Mouse (Mus musculus) heart, embryonic 14.5 days (tissue): ENCODE results near the gene Ttc7b. TPM values are rescaled to one million over a fixed set of nuclear protein-coding genes. Genes with fewer than 3 reads are reported as not detected.

Experiments used
- ATAC-seq: fragments of 200-750 bp; cut with Nextera tagmentation; 2 replicates; pipeline ENCODE4 v1.8.0; 2017; ENCODE audit warnings: low read depth, moderate TSS enrichment; ENCODE audit not compliant: insufficient number of reproducible peaks, insufficient read depth, low FRiP score
- H3K27ac ChIP-seq, 2 experiments: fragments of 200-500 bp in 1 of 2; fragments of 300-500 bp in 1 of 2; sonication (generic) in 1 of 2; replicated peaks in 1 of 2; 2 replicates each; pipeline ENCODE4 v1.5.1; 2012 to 2014; ENCODE audit warnings: low read depth in 2 of 2, low read length in 2 of 2, control low read depth in 1 of 2, mild to moderate bottlenecking in 1 of 2, mixed read lengths in 1 of 2; ENCODE audit not compliant: control insufficient read depth in 1 of 2, insufficient read depth in 1 of 2
- H3K27me3 ChIP-seq: fragments of 300-500 bp; sonication (generic); 2 replicates; pipeline ENCODE4 v1.6.1; 2014; ENCODE audit warnings: mild to moderate bottlenecking, low read length, control low read depth; ENCODE audit not compliant: control insufficient read depth, insufficient read depth
- H3K36me3 ChIP-seq: fragments of 300-500 bp; sonication (generic); 2 replicates; pipeline ENCODE4 v1.6.1; 2014; ENCODE audit warnings: mild to moderate bottlenecking, control low read depth, low read length, mixed read lengths; ENCODE audit not compliant: control insufficient read depth, insufficient read depth
- H3K4me1 ChIP-seq, 2 experiments: fragments of 200-500 bp in 1 of 2; fragments of 300-500 bp in 1 of 2; sonication (generic) in 1 of 2; 2 replicates each; pipeline ENCODE4 v1.6.1; 2012 to 2014; ENCODE audit warnings: low read length in 2 of 2, control low read depth in 1 of 2, mixed read lengths in 1 of 2; ENCODE audit not compliant: control insufficient read depth in 2 of 2, insufficient read depth in 2 of 2
- H3K4me2 ChIP-seq: fragments of 300-500 bp; sonication (generic); 2 replicates; pipeline ENCODE4 v1.6.1; 2014; ENCODE audit warnings: mild to moderate bottlenecking, low read length
- H3K4me3 ChIP-seq, 2 experiments: fragments of 200-500 bp in 1 of 2; fragments of 300-500 bp in 1 of 2; sonication (generic) in 1 of 2; 2 replicates each; pipeline ENCODE4 v1.5.1; 2012 to 2014; ENCODE audit warnings: low read length in 2 of 2, mild to moderate bottlenecking in 2 of 2, control low read depth in 1 of 2, low read depth in 1 of 2, moderate library complexity in 1 of 2; ENCODE audit not compliant: control insufficient read depth in 1 of 2, insufficient read depth in 1 of 2
- H3K9ac ChIP-seq: fragments of 300-500 bp; sonication (generic); 2 replicates; pipeline ENCODE4 v1.6.1; 2014; ENCODE audit warnings: mild to moderate bottlenecking, low read length
- H3K9me3 ChIP-seq: fragments of 300-500 bp; sonication (generic); 2 replicates; pipeline ENCODE4 v1.6.1; 2016; ENCODE audit warnings: low read length, control low read depth; ENCODE audit not compliant: control insufficient read depth
- WGBS: fragments of 180-500 bp; shearing (Covaris S2); extraction: QIAGEN DNeasy Blood & Tissue Kit; methylation state at CpG from one replicate; pipeline ENCODE4 v1.1.7; 2014; 5-methylcytosine and 5-hydroxymethylcytosine counted together
- polyA plus RNA-seq: library from polyadenylated mRNA; unstranded; fragments of >200 nt; fragmentation: Nextera tagmentation; extraction: Ambion mirVana; gene quantifications from 2 replicates; pipeline ENCODE4 v1.2.1, GENCODE M21; 2014

The Ttc7b gene
- polyA plus RNA-seq, 1 experiment from 2014 or later: 16.5 TPM

GRCm38 (mm10) chr12:100287565-100287964, 233.1 kb downstream of the Ttc7b start:
- H3K27me3 ChIP-seq: no peaks in the 10 kb centered on the region
- H3K4me1 ChIP-seq: peaks cover 21% of the 10 kb centered on the region in 2 experiments
- ATAC-seq: no peak
- H3K9ac ChIP-seq: no peak overlapping the region
- no peak overlapping the region for H3K27ac ChIP-seq
- H3K4me2 ChIP-seq: no peak overlapping the region
- no peak overlapping the region for H3K4me3 ChIP-seq
- H3K36me3 ChIP-seq: no peaks in the 10 kb centered on the region
- H3K9me3 ChIP-seq: no peaks in the 10 kb centered on the region
- WGBS: 94% methylated on average over 2 of the region's 2 CpGs

- no peak overlapping the region for H3K27ac ChIP-seq
These were observed 237.3 kb downstream of the Ttc7b start for GRCm38 (mm10) chr12:100283283-100283682.

GRCm38 (mm10) chr12:100282025-100282885, 238.4 kb downstream of the Ttc7b start:
- WGBS: 56% methylated on average over 8 of the region's 8 CpGs
- no peak overlapping the region for H3K9ac ChIP-seq
- peak overlapping the region; percentile 14 to 55; a peak in 3 of 4 replicates for H3K27ac ChIP-seq

More at GRCm38 (mm10) chr12:100283283-100283682, 237.3 kb downstream of the Ttc7b start:
- Histone ChIP-seq H3K4me2 (no peak overlapping the region), H3K9ac (no peak overlapping the region), H3K36me3 (no peaks in the 10 kb centered on the region), H3K4me3 (no peak overlapping the region), H3K9me3 (no peaks in the 10 kb centered on the region), H3K4me1 (peaks cover 12 to 14% of the 10 kb centered on the region in 2 experiments), H3K27me3 (no peaks in the 10 kb centered on the region)
- WGBS: 81% methylated on average over 1 of the region's 1 CpGs
- ATAC-seq: no peak

GRCm38 (mm10) chr12:100280972-100281794, 239.4 kb downstream of the Ttc7b start:
- H3K27ac ChIP-seq: peak overlapping the region; percentile 21 to 55; a peak in 2 of 4 replicates
- no peaks in the 10 kb centered on the region for H3K27me3 ChIP-seq
- H3K4me2 ChIP-seq: no peak overlapping the region
- H3K36me3 ChIP-seq: no peaks in the 10 kb centered on the region
- ATAC-seq: no peak
- H3K9ac ChIP-seq: no peak overlapping the region
- 69% methylated on average over 4 of the region's 4 CpGs for WGBS
- H3K9me3 ChIP-seq: no peaks in the 10 kb centered on the region
- peaks cover 16 to 17% of the 10 kb centered on the region in 2 experiments for H3K4me1 ChIP-seq
- no peak overlapping the region for H3K4me3 ChIP-seq

More at GRCm38 (mm10) chr12:100282025-100282885, 238.4 kb downstream of the Ttc7b start:
- Histone ChIP-seq H3K27me3 (no peaks in the 10 kb centered on the region), H3K4me2 (no peak overlapping the region), H3K4me3 (no peak overlapping the region), H3K4me1 (peaks cover 12 to 14% of the 10 kb centered on the region in 2 experiments), H3K36me3 (no peaks in the 10 kb centered on the region), H3K9me3 (no peaks in the 10 kb centered on the region)
- ATAC-seq: peak; percentile 58

GRCm38 (mm10) chr12:100279898-100280297, 240.7 kb downstream of the Ttc7b start:
- ATAC-seq: no peak
- H3K27ac ChIP-seq: no peak overlapping the region
- H3K36me3 ChIP-seq: no peaks in the 10 kb centered on the region

GRCm38 (mm10) chr12:100278358-100278757, 242.3 kb downstream of the Ttc7b start:
- Histone ChIP-seq H3K4me2 (no peak overlapping the region), H3K9me3 (no peaks in the 10 kb centered on the region), H3K4me1 (peaks cover 22 to 23% of the 10 kb centered on the region in 2 experiments), H3K36me3 (no peaks in the 10 kb centered on the region), H3K27me3 (no peaks in the 10 kb centered on the region), H3K4me3 (no peak overlapping the region), H3K9ac (no peak overlapping the region), H3K27ac (no peak overlapping the region)
- no peak for ATAC-seq
- 46% methylated on average over 8 of the region's 8 CpGs for WGBS

More at GRCm38 (mm10) chr12:100279898-100280297, 240.7 kb downstream of the Ttc7b start:
- no peak overlapping the region for H3K4me2 ChIP-seq
- peaks cover 22 to 23% of the 10 kb centered on the region in 2 experiments for H3K4me1 ChIP-seq
- no peaks in the 10 kb centered on the region for H3K27me3 ChIP-seq
- H3K4me3 ChIP-seq: no peak overlapping the region
- no peak overlapping the region for H3K9ac ChIP-seq
- 47% methylated on average over 4 of the region's 4 CpGs for WGBS
- no peaks in the 10 kb centered on the region for H3K9me3 ChIP-seq

- no peaks in the 10 kb centered on the region for H3K36me3 ChIP-seq
- no peak overlapping the region for H3K9ac ChIP-seq
- 71% methylated on average over 3 of the region's 3 CpGs for WGBS
- H3K4me2 ChIP-seq: no peak overlapping the region
- no peaks in the 10 kb centered on the region for H3K9me3 ChIP-seq
- no peak overlapping the region for H3K4me3 ChIP-seq
- H3K4me1 ChIP-seq: peaks cover 20 to 21% of the 10 kb centered on the region in 2 experiments
- no peaks in the 10 kb centered on the region for H3K27me3 ChIP-seq
- ATAC-seq: no peak
- H3K27ac ChIP-seq: no peak overlapping the region
These were observed 243.1 kb downstream of the Ttc7b start for GRCm38 (mm10) chr12:100277534-100277905.
